Mouse (Mus musculus): ENCODE measurements around the gene Naa20.
A peak's percentile ranks its signal among the peaks of the same experiment; 100 is the strongest.
"Not testable (repeated sequence)": the region's sequence is repeated elsewhere in the genome, so short reads cannot be mapped to it uniquely, and the experiment has no call there.

DNA sequence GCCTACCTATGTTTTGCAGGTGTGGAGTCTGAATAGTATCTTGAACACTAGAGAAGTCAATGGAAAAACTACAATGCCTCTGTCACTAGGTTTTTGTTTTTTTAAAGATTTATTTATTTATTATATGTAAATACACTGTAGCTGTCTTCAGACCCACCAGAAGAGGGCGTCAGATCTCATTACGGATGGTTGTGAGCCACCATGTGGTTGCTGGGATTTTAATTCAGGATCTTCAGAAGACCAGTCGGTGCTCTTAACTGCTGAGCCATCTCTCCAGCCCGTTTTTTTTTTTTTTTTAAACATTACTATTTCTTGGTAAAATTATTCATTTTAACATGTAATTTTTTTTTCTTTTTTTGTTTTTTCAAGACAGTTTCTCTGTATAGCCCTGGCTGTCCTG, 4.0 kb downstream of the Naa20 start:
- peak; percentile 56 for TF ChIP-seq CTCF (IDR thresholded peaks at IDR 0.05; ENCODE audit: low read depth)
- TF ChIP-seq EP300 (optimal IDR thresholded peaks at IDR 0.05), result not testable (repeated sequence)
